Mouse (Mus musculus): ENCODE results near the gene Gm45717.

Gene Gm45717

DNA sequence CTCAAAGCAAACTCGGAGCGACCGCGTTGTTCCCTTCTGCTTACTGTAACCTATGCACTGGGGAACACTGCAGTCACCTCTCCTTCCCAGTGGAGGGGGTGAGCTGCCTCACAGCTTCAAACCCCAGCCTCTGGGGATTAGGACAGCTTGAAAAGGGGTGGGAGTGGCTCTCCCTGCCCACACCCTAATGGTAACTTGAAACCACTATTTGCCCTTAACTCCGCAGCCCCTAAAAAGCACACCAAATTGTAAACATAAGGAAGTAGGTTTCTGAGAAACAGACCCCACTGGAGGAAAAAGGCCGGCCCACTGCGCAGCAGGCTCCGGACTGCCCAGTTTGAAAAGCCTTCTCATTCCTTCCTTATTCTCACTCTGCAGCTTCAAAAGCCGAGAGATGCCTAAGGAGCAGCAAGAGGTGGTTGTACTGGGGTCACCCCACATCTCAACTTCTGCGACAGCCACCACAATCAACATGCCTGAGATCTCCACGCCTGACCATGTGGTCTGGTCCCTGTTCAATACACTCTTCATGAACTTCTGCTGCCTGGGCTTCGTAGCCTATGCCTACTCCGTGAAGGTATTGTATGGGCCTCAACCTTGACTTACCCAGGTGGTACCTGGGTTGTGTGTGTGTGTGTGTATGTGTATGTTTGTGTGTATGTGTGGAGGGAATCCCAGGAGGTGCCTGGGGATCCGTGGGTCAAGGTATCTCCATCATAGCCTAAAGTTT, 12.3 kb upstream of the Gm45717 start:
- DNase-seq (ENCODE audit: low spot score) = no peak

DNA sequence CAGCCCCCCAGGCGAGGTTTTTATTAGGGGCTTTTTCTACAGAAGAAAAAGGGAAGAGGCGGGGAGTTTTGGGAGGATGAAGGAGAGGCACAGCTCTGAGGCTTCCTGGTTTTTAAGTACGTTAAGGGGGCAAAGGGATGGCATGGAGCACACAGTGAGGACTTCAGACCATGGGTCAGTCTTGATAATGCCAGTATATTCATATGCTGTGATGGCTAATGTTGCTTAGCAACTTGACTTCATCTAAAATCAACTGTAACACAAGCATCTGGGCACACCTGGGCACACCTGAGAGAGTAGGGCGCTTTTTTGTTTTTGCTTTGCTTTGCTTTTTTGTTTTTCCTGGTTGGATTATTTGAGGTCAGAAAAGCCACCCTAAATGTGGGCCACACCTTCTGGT, 11.2 kb upstream of the Gm45717 start, which contains the start of gene Ifitm1:
Gene Ifitm1, plus strand, starts transcription at position 301 of the 400 bp plus-strand sequence.
- no peak for DNase-seq (ENCODE audit: low spot score)

DNA sequence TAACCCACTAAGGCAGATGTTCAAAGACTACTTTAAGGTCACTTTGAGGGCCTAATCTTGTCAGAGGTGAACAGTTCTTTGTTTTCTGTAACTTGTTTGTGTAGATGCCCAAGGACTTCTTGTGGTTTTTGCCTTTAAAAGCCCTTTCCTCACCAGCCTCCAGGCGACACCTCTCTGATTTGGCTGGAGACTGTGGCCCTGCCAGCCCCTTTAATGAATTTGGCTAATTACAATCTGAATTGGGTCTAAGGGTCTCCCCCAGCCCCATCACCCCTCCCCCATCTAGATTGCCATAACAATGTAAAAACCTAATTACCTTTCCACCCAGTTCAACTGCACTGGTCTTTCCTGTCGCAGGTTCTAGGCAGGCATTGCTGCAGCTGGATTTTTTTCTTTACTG, 7.0 kb upstream of the Gm45717 start:
- DNase-seq (ENCODE audit: low spot score) = no peak

DNA sequence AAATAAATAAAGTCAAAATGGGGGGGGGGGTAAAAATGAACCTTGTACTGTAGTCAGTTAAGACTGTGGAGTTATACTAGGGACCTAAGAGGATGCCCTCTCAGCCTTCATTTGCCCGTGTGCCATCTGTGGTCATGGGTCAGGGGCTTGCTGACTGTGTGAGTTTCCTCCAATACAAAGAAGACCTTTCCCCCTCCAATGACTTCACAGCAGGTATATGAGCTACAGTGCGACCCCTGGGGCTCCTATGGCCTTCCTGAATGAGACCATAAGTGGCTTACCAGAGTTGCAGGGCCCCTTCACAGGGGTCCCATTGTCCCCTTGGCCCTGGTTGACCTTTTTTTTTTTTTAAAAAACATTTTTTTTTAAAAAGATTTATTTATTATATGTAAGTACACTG, 5.7 kb upstream of the Gm45717 start:
- DNase-seq (ENCODE audit: low spot score) = no peak

DNA sequence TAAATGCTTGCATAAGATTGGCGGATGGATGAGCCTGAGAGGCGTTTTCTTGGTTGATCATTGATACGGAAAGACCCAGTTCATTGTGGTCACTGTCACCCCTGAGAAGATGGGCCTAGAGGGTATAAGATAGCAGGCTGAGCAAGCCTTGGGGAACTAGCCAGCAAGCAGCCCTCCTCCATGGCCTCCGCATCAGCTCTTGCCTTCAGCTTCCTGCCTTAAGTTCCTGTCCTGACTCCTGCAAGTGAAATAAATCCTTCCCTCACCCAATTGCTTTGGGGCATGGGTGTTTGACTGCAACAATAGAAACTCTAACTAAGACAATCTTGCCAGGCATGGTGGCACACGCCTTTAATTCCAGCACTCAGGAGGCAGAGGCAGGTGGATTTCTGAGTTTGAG, 4.3 kb upstream of the Gm45717 start:
- DNase-seq (ENCODE audit: low spot score) = no peak

GRCm38 (mm10) chr7:140959181-140959901, 3.6 kb upstream of the Gm45717 start:
- no peak for DNase-seq (ENCODE audit: low spot score)

- no peak for DNase-seq (ENCODE audit: low spot score)
Observed at GRCm38 (mm10) chr7:140956556-140956869, 776 bp upstream of the Gm45717 start.

DNA sequence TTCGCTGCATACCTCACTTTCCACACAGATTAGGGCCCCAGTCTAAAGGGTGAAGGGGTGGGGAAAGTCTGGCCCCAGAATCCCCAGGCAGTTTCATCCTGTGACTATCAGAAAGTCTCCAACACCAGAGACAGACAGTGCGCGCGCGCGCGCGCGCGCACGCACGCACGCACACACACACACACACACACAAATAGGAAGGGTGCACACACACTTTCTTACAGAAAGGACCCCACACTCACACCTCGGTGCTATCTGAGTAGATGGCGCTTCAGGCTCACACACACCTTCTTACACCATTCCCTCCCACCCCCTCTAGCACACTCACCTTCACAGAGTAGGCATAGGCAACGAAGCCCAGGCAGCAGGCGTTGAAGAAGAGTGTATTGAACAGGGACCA, 395 bp downstream of the Gm45717 start:
- DNase-seq (ENCODE audit: low spot score) = no peak

DNA sequence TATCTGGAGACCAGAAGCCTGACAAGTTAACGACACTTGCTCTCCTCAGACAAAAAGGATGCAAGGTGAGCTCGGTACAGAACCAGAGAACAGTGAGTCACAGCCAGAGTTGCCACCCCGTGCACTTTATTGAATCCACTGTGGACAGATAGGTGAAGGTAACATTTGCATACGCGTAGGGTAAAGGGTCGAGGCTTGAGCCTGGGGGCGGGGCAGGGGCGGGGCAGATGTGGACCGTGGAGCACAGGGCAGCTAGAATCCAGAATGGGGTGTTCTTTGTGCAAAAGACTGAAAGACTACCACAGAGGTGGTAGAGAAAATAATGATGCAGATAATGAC, 1.0 kb downstream of the Gm45717 start:
- DNase-seq (ENCODE audit: low spot score) = no peak

GRCm38 (mm10) chr7:140953800-140954732, 1.7 kb downstream of the Gm45717 start:
- DNase-seq (ENCODE audit: low spot score) = no peak

DNA sequence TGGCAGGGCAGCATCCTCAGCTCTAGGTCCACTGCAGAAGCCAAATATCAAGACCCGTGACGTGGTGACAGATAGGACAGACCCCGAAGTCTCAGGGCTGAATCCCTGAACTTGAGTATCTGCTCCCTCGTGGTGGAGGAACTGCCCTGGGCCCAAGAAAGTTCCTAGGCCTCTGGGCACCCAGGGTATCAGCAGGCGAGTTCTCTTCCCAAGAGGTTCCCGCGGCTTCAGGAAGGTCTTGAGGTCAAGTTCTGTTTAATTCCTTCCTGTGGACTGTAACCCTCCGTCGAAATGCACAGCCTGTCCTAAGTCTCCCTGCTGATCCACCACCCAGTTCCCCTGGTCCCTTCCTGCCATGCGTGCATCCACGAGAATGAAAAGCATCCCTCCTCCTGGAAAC, 2.6 kb downstream of the Gm45717 start:
- no peak for DNase-seq (ENCODE audit: low spot score)

DNA sequence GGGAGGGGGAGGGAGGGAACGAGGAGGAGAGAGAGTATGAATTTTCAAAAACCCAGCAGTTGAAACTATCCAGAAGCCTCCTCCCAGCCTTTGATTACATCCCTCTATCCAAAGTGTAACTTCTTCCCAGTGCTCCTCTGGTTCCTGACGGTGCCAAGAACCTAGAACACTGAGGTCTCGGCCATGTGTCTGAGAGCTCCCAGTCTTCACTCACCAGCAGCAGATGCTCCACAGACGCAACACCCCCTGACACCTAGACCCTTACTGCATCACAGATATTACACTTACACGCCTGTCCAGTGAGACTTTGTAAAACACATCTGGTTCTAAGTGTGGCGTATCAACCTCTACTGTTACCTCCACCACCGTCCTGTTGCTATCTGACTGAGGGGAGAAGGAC, 3.3 kb downstream of the Gm45717 start:
- DNase-seq (ENCODE audit: low spot score) = no peak

GRCm38 (mm10) chr7:140951765-140952164, 4.0 kb downstream of the Gm45717 start:
- no peak for DNase-seq (ENCODE audit: low spot score)

GRCm38 (mm10) chr7:140951051-140951450, 4.7 kb downstream of the Gm45717 start:
- no peak for DNase-seq (ENCODE audit: low spot score)

GRCm38 (mm10) chr7:140949824-140950530, 5.8 kb downstream of the Gm45717 start, which contains the start of gene Ifitm5:
Ifitm5 (minus strand) TSS chr7:140950291.
- DNase-seq (ENCODE audit: low spot score) = no peak

- DNase-seq (ENCODE audit: low spot score) = no peak
Observed at GRCm38 (mm10) chr7:140949255-140949654, 6.5 kb downstream of the Gm45717 start.

- no peak for DNase-seq (ENCODE audit: low spot score)
Observed at GRCm38 (mm10) chr7:140948161-140948560, 7.6 kb downstream of the Gm45717 start.

DNA sequence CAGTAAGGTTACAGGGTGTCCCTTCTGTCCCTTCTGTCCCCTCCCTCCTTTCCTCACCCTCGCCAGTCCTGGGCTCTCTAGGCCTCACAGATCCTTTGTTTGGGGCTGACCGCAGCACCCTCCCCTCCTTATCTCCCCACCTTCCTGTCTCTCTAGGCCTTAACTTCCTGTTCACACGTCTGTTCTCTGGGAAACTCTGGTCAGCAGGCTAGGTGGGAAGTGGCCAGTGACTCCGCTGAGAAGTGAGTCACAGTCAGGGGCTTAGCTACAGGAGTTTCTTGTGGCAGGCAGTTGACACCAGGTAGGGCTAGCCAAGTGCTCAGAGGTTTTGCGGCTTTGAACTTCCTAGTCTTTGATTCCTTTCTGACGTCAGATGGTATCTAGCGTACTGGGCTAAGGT, 8.8 kb downstream of the Gm45717 start:
- DNase-seq (ENCODE audit: low spot score) = no peak

DNA sequence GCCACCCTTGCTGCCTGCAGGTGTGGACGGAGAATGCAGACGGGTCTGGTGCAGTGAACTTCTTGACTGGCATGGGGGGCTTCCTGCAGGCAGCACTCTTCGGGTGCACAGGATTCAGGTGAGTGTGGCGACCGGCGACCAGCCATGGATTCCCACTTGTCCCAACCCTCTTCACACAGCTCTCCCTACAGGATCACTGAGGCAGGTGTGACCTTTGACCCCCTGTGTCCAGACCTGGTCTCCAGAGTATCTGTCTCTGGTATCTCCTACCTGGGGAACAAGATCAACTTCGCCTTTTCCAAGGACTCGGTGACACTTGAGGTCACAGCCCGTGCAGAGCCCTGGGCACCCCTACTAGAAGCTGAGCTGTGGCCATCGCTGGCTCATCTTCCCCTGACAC, 9.4 kb downstream of the Gm45717 start:
- DNase-seq (ENCODE audit: low spot score) = no peak

GRCm38 (mm10) chr7:140945247-140945646, 10.5 kb downstream of the Gm45717 start:
- no peak for DNase-seq (ENCODE audit: low spot score)

- no peak for DNase-seq (ENCODE audit: low spot score)
Observed at GRCm38 (mm10) chr7:140944236-140944635, 11.5 kb downstream of the Gm45717 start.

DNA sequence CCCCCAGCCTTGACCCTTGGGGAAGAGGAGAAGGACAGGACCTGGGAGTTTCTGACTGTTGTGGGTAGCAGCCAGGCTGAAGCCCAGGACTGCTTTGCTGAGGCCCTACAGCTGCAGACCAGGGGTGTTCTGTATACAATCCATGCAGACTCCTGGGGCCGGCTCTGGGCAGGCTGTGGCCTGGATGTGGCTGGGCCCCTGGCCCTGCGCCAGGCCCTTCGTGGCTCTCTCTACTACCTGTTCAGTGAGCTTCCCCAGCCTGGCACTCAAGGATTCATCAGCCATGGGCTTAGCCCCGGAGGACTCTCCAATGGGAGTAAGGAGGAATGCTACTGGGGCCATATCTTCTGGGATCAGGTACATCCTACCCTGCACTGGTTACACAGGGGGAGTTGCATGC, 12.4 kb downstream of the Gm45717 start:
- DNase-seq (ENCODE audit: low spot score) = no peak

All from ovary, postnatal 10 days (tissue).